Mouse (Mus musculus) urinary bladder, postnatal 10 days (tissue): ENCODE results near the gene Syt5.

Source experiments
- DNase-seq: peaks from one replicate; pipeline ENCODE4 v3.0.0; 2022; ENCODE audit warnings: low spot score

Syt5 gene

DNA sequence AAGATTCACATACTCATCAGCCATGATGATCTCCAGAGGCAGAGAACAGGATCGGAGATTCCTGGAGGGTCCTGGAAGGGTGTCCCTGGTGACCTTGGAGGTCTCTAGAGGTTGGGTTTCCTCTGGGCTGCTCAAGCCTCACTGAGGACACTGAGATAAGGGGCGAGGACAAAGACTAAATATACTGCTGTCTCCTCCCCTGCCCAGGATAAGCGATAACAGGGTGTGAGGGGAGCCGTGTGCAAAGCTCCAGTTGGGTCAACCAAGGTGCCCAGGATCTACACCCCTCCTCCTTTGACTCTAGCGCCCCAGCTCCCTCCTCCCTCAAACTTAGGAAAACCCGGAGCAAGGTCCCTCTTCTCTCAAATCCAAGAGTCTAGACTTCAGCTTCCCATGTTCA, 25.0 kb downstream of the Syt5 start:
- DNase-seq, result no peak

DNA sequence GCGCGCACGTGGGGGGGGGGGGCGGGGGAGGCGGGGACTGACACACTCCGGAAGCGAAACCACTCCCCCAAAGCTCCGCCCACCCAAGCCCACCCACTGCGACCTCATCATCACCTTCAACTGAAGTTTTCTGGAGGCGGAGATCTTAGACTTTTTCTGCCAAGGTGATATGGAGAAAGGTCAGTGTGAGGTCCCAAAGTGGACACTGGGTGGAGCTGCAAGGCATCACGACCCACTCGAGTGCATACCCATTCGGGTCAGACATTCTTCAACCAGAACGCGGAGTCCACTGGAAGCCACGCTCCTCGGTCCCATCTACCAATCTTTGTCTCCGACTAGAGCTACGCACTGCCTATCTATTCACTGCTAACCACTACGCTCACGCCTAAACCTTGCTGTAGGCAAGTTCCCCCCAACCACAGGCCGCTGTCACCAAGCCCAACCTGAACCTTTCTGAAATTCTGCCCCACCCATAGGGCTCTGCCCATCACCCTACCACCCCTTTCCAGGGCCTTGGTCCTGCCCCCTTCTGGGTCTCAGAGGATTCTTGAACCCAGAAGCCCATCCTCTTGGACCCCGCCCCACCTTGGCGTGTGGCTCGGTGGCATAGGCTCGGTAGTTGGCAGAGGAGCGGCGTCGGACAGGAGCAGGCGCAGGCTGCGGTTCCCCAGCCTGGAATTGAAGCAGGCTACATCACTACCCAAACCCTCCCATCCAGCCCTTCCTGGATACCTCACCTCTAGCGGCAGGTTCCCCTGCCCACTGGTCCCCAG, 25.9 kb downstream of the Syt5 start:
- no peak for DNase-seq

- no peak for DNase-seq
Measured at GRCm38 (mm10) chr7:4518487-4518886, 28.9 kb downstream of the Syt5 start.

DNA sequence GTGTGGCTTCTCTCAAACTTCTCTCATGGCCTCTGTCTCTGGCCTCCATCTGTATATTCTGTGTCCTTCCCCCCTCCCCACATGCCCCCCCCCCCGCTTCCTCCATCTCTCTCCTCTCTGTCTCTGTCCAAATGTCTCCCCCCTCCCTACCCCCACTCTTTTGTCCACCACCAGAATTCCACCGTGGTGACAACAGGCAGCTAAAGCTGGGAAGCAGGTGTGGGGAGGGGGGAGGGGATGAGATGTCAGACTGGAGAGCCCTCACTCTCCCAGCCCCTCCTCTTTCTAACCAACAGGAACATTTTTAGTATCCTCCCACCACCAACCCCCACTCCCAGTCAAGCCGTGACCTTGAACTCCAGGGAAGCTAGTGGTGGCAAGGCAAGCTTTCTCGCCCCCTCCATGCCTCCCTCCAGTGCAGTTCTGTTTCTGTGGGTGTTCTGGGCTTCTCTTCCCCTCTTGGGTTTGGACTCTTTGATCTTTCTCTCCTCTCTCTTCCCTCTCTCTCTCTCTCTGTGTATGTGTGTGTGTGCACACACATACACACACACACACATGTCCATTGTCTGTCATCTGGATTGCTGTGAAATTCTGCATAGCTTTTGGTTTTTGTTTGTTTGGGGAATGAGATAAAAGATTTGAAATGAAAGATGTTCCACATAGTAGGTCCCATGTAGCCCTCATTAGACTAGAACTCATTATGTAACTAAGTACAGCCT, 30.9 kb downstream of the Syt5 start, which contains the start of gene Tnnt1:
Gene Tnnt1 (minus strand): TSS at position 51 of the 719 bp plus-strand sequence.
- no peak for DNase-seq

DNA sequence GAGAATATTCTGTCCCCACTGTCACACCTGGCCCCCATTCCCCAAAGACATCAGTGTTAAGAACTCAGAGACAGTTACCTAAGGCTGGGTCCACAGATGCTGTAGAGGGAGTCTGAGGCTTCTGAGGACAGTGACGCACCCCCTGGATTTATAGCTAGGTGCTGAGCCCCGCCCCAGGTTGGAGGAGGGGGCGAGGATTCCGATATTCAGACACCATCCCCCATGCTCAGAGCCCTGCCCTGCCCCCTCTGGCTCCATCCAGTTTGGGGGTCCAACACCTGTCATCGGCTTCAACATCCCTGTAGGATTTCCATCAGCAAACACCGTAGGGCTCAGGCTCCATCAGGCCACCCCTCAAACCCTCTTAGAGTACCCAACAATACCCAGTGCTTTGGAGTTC, 31.5 kb downstream of the Syt5 start:
- no peak for DNase-seq

DNA sequence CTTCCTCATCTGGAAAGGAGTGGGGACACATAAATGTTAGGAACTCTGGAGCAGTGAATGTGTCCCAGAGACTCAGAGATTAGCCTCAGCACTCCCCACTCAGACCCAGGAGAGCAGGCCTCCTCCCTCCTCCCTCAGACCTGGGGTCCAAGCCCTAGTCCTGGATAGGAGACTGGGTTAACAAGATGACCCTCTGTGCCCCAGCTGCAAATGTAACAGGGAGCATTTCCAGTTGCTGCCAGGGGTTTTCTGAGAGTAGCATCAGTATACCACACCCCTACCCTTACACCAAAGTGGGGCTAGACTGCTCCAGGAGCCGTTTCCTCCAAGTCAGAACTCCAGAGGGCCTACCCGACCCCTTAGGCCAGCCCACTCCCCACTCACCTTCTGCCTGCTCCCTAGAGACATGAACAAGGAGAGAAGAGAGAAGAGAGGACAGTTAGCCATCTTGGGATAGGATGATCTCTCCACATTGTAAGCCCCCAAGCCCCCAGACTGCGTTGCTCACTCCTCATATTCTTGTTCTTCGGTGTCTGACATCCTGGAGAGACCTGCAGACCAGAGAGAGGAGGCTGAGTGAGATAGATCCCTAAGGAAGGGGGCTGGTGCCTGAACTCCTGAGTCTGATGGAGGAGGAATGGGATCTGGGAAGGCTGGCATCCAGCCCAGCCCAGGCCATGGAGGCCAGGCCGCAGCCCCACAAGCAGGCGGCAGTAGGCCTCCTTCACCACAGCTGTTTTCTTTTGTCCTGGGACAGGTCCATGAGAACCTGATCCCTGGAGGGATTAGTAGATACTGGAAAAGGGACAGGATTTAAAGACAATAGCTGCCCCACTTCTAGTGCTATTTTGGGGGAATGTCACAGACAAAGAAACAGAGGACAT, 33.3 kb downstream of the Syt5 start:
- DNase-seq, result no peak

DNA sequence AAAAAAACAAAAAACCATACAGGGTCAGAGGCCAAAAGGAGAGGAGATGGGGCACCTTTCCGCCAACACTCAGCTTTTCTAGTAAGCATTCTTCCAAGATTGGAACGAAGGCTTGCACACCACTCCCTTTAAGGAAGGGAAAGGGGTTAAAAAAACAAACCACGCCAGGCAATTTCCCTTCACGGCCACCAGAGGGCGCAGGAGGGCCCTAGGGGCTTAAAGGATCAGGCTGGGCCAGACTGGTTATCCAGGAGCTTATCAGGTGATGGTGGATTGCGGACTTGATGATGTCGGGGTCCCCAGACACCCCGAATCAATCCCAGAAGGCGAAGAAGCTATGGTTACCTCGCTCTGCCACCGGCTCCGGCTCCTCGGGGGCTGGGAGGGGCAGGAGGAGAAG, 34.1 kb downstream of the Syt5 start:
- no peak for DNase-seq

- DNase-seq, result no peak
Measured at GRCm38 (mm10) chr7:4511489-4512224, 35.7 kb downstream of the Syt5 start.

DNA sequence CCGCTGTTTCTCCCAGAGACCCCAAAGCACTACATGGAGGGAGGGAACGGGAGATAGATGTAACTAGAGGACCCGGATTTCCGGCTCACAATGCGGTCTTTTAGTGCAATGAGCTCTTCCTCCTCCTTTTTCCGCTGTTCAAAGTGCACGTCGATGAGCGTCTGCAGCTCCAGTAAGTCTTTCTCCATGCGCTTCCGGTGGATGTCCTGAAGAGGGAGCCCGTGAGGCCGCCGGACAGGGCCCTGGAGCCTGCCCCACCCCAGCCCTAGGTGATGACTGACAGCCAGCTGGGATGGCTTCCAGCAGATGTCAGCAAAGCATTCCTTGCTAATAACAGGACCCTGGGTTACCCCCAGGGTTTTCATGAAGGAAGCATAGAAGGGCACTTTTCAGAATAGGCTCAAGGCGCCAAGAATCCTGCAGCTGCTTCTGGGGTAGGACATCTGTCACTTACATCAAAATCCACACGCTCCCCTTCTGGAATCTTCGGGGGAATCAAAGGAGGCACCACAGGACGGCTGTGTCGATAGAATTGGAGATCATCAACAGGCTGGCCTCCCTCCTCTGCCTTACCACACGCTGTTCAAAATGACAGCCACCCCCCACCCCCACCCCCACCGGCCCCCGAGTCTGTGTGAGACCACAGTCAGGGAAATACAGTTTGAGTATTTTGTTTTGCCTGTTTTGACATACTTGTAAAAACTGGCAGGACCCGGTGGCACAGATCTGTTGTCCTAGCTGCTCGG, 37.3 kb downstream of the Syt5 start:
- DNase-seq, result no peak

DNA sequence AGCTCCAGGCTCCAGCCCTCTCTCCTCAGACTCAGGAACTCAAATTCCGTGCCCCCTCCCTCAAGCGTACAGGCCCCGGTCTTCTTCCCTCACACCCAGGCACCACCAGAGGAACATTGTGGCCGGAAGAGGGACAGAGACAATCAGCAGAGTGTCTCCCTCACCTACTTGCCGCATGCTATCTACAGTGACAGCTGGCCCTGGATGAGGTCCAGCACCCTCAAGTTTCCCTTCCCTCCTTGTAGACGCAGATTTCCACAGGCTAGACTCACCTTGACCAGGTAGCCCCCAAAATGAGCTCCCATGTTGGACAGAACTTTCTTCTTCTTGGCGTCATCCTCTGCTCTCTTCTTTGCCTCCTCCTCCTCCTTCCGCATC, 38.6 kb downstream of the Syt5 start:
- no peak for DNase-seq

DNA sequence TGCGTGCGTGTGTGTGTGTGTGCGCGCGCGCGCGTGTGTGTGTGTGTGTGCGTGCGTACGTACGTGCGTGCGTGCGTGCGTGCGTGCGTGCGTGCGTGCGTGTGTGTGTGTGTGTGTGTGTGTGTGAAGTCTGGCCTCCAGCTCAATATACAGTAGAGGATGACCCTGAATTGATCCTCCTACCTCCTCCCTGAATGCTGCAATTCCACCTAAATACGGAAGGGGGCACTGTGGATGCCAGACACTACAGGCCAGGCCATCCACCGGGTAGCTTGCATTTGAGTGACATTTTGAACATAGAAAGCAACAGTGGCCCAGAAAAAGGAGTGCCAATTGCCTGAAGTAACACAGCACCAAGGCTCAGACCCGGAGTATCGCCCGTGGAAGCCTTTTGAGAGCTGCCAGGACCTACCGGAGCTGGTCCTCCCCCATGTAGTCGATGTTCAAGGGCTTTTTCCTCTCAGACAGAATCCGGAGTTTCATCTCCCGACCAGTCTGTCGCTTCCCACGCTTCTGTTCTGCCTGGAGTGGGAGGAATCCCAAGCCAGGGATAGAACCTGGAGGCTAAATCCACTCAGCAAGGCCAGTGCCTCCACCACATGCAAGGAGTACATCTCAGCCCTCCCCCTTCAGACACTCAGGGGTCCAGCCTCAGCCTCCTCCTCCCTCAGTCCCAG, 39.1 kb downstream of the Syt5 start:
- no peak for DNase-seq

- DNase-seq, result no peak
Measured at GRCm38 (mm10) chr7:4507220-4507619, 40.1 kb downstream of the Syt5 start.

- no peak for DNase-seq
Measured at GRCm38 (mm10) chr7:4504646-4505435, 42.5 kb downstream of the Syt5 start.

DNA sequence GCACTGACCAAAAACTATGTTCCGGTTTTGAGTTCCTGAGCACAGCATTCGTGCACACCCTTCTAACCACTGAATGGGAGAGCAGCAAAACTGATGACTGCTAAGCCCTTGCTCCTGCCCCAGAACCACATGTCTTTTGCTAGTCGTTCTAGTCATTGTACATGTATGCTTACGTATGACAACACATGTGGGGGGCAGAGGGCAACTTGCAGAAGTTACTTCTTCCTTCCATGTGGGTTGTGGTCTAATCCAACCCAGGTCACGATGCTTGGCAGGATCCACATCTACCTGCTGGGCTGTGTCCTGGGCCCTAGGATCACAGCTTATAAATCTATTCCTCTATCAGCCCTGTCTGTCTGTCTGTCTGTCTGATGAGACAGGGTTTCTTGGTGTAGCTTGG, 43.5 kb downstream of the Syt5 start:
- DNase-seq, result no peak

GRCm38 (mm10) chr7:4503100-4503499, 44.2 kb downstream of the Syt5 start:
- no peak for DNase-seq

- no peak for DNase-seq
Measured at GRCm38 (mm10) chr7:4502421-4503090, 44.8 kb downstream of the Syt5 start.

- peak; percentile 90 for DNase-seq
Measured at GRCm38 (mm10) chr7:4501558-4502397, 45.6 kb downstream of the Syt5 start, which contains the start of gene Ppp1r12c. Gene Ppp1r12c, minus strand, starts transcription at chr7:4501680.

- DNase-seq, result no peak
Measured at GRCm38 (mm10) chr7:4500892-4501471, 46.4 kb downstream of the Syt5 start.
